Mouse (Mus musculus) heart, postnatal 0 days (tissue): ENCODE measurements around the gene Nfyb.

Experiments used
- CTCF ChIP-seq: IDR thresholded peaks from 2 replicates; pipeline ENCODE4 v1.5.1; 2016; ENCODE audit warnings: antibody characterized with exemption, control low read depth, low read depth
- EP300 ChIP-seq: IDR thresholded peaks from 2 replicates; pipeline ENCODE4 v1.6.1; 2016; ENCODE audit warnings: antibody characterized with exemption, low read depth

DNA sequence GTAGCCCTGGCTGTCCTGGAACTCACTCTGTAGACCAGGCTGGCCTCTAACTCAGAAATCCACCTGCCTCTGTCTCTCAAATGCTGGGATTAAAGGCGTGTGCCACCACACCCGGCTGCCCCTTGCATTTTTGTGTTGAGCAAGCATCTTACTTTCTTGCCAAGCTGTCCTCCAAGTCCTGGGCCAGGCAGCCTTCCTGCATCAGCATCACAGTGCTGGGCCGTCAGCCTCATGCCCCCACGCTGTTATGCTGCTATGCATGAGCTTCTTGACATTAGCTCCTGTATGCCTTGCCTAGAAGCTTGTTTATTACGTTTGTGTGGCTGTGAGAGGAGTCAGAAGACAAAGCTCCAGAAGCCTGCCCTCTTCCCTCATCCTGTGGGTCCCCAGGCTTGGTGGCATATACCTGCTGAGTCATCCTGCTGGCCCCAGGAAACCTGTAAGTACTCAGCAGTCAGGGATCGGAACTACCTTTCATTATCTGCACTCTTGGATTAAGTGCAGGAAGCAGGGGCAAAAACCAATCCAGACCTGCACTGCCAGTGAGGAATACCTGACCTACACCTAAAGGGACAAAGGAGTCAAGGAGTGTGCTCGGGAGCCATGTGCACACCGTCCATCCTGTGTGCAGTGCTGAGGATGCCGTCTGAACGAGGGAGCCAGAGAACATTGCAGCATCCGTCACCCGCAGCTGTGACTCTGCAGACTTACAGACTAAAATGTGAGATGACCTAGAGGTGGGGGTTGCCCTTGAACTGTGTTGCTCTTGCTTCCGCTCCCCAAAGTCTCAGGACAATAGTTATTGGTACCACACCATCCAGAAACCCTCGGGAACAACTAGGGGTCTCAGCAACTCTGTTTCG is 16.7 kb downstream of the Nfyb start:
- TF ChIP-seq CTCF (no peak), EP300 (no peak)
